Mouse (Mus musculus): ENCODE results near the gene Ggct. TPM values are rescaled to one million over a fixed set of nuclear protein-coding genes. Genes with fewer than 3 reads are reported as not detected.

Gene Ggct
- polyA plus RNA-seq, 1 experiment = 13.5 TPM

GRCm38 (mm10) chr6:55027642-55028041 is 34.9 kb upstream of the Ggct start:
- H3K27ac ChIP-seq (ENCODE audit: insufficient read depth, low read depth, low read length) = no peak overlapping the region
- no peak for TF ChIP-seq CTCF (conservative IDR thresholded peaks at IDR 0.05; ENCODE audit: insufficient read depth, insufficient read length, low read depth, low read length)
- TF ChIP-seq POLR2A (IDR thresholded peaks at IDR 0.05; ENCODE audit: low read depth, low read length) = no peak
- DNase-seq = no peak
- H3K27me3 ChIP-seq (replicated peaks; ENCODE audit: control insufficient read depth, insufficient read depth, low read length) = no peaks in the 10 kb centered on the region
- WGBS = 58% methylated on average over 2 of the region's 2 CpGs
- H3K4me3 ChIP-seq (ENCODE audit: insufficient read depth, low read depth, low read length) = no peak overlapping the region
- no peaks in the 10 kb centered on the region for H3K4me1 ChIP-seq (ENCODE audit: control insufficient read depth, insufficient read depth, low read length)
- no peaks in the 10 kb centered on the region for H3K36me3 ChIP-seq (ENCODE audit: control insufficient read depth, insufficient read depth, low read length)

GRCm38 (mm10) chr6:55021806-55022205 is 29.1 kb upstream of the Ggct start:
- WGBS = 92% methylated on average over 7 of the region's 7 CpGs
- Histone ChIP-seq H3K27ac (ENCODE audit: insufficient read depth, low read depth, low read length) (no peak overlapping the region), H3K4me3 (ENCODE audit: insufficient read depth, low read depth, low read length) (no peak overlapping the region), H3K27me3 (replicated peaks; ENCODE audit: control insufficient read depth, insufficient read depth, low read length) (no peaks in the 10 kb centered on the region), H3K36me3 (ENCODE audit: control insufficient read depth, insufficient read depth, low read length) (no peaks in the 10 kb centered on the region), H3K4me1 (ENCODE audit: control insufficient read depth, insufficient read depth, low read length) (no peaks in the 10 kb centered on the region)
- TF ChIP-seq CTCF (conservative IDR thresholded peaks at IDR 0.05; ENCODE audit: insufficient read depth, insufficient read length, low read depth, low read length) (no peak), POLR2A (IDR thresholded peaks at IDR 0.05; ENCODE audit: low read depth, low read length) (no peak)
- DNase-seq = no peak

DNA sequence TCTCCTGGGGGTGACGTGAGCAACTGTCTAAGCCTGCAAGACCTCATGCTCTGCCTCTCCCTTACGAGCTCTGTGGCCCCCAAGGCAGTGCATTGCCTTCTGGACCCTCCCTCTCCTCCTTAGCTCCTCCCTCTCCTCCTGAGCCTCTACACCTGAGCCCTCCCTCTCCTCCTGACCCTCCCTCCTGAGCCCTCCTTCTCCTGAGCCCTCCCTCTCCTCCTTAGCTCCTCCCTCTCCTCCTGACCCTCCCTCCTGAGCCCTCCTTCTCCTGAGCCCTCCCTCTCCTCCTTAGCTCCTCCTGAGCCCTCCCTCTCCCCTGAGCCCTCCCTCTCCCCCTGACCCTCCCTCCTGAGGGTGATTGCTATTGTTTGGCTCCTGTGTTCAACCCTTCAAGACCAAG is 25.7 kb upstream of the Ggct start:
- H3K27me3 ChIP-seq (replicated peaks; ENCODE audit: control insufficient read depth, insufficient read depth, low read length) = no peaks in the 10 kb centered on the region
- H3K4me3 ChIP-seq (ENCODE audit: insufficient read depth, low read depth, low read length) = no peak overlapping the region
- H3K27ac ChIP-seq (ENCODE audit: insufficient read depth, low read depth, low read length) = no peak overlapping the region
- TF ChIP-seq CTCF (conservative IDR thresholded peaks at IDR 0.05; ENCODE audit: insufficient read depth, insufficient read length, low read depth, low read length) (no peak), POLR2A (IDR thresholded peaks at IDR 0.05; ENCODE audit: low read depth, low read length) (no peak)
- H3K4me1 ChIP-seq (ENCODE audit: control insufficient read depth, insufficient read depth, low read length) = no peaks in the 10 kb centered on the region
- DNase-seq = no peak
- WGBS = 85% methylated on average over 2 of the region's 2 CpGs
- H3K36me3 ChIP-seq (ENCODE audit: control insufficient read depth, insufficient read depth, low read length) = no peaks in the 10 kb centered on the region

GRCm38 (mm10) chr6:55016710-55017583 is 24.2 kb upstream of the Ggct start:
- 24% methylated on average over 15 of the region's 15 CpGs for WGBS

GRCm38 (mm10) chr6:55016236-55016635 is 23.5 kb upstream of the Ggct start:
- H3K4me3 ChIP-seq (ENCODE audit: insufficient read depth, low read depth, low read length) = no peak overlapping the region
- WGBS = 6% methylated on average over 5 of the region's 5 CpGs
- DNase-seq = peak; percentile 77
- H3K36me3 ChIP-seq (ENCODE audit: control insufficient read depth, insufficient read depth, low read length) = no peaks in the 10 kb centered on the region
- H3K4me1 ChIP-seq (ENCODE audit: control insufficient read depth, insufficient read depth, low read length) = no peaks in the 10 kb centered on the region
- TF ChIP-seq POLR2A (IDR thresholded peaks at IDR 0.05; ENCODE audit: low read depth, low read length) (no peak), CTCF (conservative IDR thresholded peaks at IDR 0.05; ENCODE audit: insufficient read depth, insufficient read length, low read depth, low read length) (peak; percentile 77)
- no peak overlapping the region for H3K27ac ChIP-seq (ENCODE audit: insufficient read depth, low read depth, low read length)
- no peaks in the 10 kb centered on the region for H3K27me3 ChIP-seq (replicated peaks; ENCODE audit: control insufficient read depth, insufficient read depth, low read length)

More at GRCm38 (mm10) chr6:55016710-55017583, 24.2 kb upstream of the Ggct start:
- Histone ChIP-seq H3K4me1 (ENCODE audit: control insufficient read depth, insufficient read depth, low read length) (no peaks in the 10 kb centered on the region), H3K36me3 (ENCODE audit: control insufficient read depth, insufficient read depth, low read length) (no peaks in the 10 kb centered on the region), H3K4me3 (ENCODE audit: insufficient read depth, low read depth, low read length) (peak overlapping the region; percentile 14; the same call in 1 of the 2 replicates), H3K27me3 (replicated peaks; ENCODE audit: control insufficient read depth, insufficient read depth, low read length) (no peaks in the 10 kb centered on the region), H3K27ac (ENCODE audit: insufficient read depth, low read depth, low read length) (no peak overlapping the region)
- TF ChIP-seq POLR2A (IDR thresholded peaks at IDR 0.05; ENCODE audit: low read depth, low read length) (no peak), CTCF (conservative IDR thresholded peaks at IDR 0.05; ENCODE audit: insufficient read depth, insufficient read length, low read depth, low read length) (peak; percentile 95)
- peak; percentile 78 for DNase-seq

- Histone ChIP-seq H3K27ac (ENCODE audit: insufficient read depth, low read depth, low read length) (no peak overlapping the region), H3K27me3 (replicated peaks; ENCODE audit: control insufficient read depth, insufficient read depth, low read length) (no peaks in the 10 kb centered on the region), H3K4me3 (ENCODE audit: insufficient read depth, low read depth, low read length) (no peak overlapping the region), H3K36me3 (ENCODE audit: control insufficient read depth, insufficient read depth, low read length) (no peaks in the 10 kb centered on the region), H3K4me1 (ENCODE audit: control insufficient read depth, insufficient read depth, low read length) (no peaks in the 10 kb centered on the region)
- 91% methylated on average over 3 of the region's 3 CpGs for WGBS
- no peak for DNase-seq
- TF ChIP-seq POLR2A (IDR thresholded peaks at IDR 0.05; ENCODE audit: low read depth, low read length) (no peak), CTCF (conservative IDR thresholded peaks at IDR 0.05; ENCODE audit: insufficient read depth, insufficient read length, low read depth, low read length) (no peak)
These were observed 21.4 kb upstream of the Ggct start for GRCm38 (mm10) chr6:55014184-55014583.

DNA sequence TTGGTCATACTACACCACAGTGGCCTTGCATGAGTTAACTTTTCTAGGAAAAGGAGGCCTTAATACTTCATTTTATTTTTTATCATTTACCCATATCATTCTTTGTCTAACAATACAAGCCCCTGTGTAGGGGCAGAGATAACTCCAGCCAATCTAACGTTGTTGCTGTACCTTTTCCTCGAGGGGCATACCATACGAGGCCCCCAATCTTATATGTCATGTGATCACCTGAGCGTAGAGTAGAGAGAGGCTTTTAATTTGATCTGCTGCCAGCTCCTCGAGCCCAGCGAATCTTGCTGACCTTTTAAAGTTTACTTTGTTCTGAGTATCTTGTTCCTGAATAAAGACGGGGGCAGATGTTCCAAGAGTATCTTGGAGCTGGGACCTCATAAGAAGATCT is 19.8 kb upstream of the Ggct start:
- 55% methylated on average over 7 of the region's 7 CpGs for WGBS
- H3K27ac ChIP-seq (ENCODE audit: insufficient read depth, low read depth, low read length) = no peak overlapping the region
- no peak for DNase-seq
- H3K4me3 ChIP-seq (ENCODE audit: insufficient read depth, low read depth, low read length) = no peak overlapping the region
- H3K36me3 ChIP-seq (ENCODE audit: control insufficient read depth, insufficient read depth, low read length) = no peaks in the 10 kb centered on the region
- H3K4me1 ChIP-seq (ENCODE audit: control insufficient read depth, insufficient read depth, low read length) = no peaks in the 10 kb centered on the region
- TF ChIP-seq POLR2A (IDR thresholded peaks at IDR 0.05; ENCODE audit: low read depth, low read length) (no peak), CTCF (conservative IDR thresholded peaks at IDR 0.05; ENCODE audit: insufficient read depth, insufficient read length, low read depth, low read length) (no peak)
- no peaks in the 10 kb centered on the region for H3K27me3 ChIP-seq (replicated peaks; ENCODE audit: control insufficient read depth, insufficient read depth, low read length)
